Mouse (Mus musculus) liver, embryonic 14.5 days (tissue): ENCODE measurements around the gene Rps19.

ENCODE experiments used
- CTCF ChIP-seq: IDR thresholded peaks from 2 replicates; pipeline ENCODE4 v1.5.1; 2016; ENCODE audit warnings: antibody characterized with exemption, low read depth, control low read depth
- EP300 ChIP-seq: IDR thresholded peaks from 2 replicates; pipeline ENCODE4 v1.6.1; 2016; ENCODE audit warnings: antibody characterized with exemption, low read depth

- TF ChIP-seq CTCF: no peak
- TF ChIP-seq EP300: peak; percentile 84
Observed at GRCm38 (mm10) chr7:24859234-24859633, 24.9 kb upstream of the Rps19 start.
